Mouse (Mus musculus): ENCODE results near the gene Fancf.

Fancf gene

GRCm38 (mm10) chr7:51831917-51832316 lies 30.1 kb downstream of the Fancf start:
- peak; percentile 82 to 83 for DNase-seq

DNA sequence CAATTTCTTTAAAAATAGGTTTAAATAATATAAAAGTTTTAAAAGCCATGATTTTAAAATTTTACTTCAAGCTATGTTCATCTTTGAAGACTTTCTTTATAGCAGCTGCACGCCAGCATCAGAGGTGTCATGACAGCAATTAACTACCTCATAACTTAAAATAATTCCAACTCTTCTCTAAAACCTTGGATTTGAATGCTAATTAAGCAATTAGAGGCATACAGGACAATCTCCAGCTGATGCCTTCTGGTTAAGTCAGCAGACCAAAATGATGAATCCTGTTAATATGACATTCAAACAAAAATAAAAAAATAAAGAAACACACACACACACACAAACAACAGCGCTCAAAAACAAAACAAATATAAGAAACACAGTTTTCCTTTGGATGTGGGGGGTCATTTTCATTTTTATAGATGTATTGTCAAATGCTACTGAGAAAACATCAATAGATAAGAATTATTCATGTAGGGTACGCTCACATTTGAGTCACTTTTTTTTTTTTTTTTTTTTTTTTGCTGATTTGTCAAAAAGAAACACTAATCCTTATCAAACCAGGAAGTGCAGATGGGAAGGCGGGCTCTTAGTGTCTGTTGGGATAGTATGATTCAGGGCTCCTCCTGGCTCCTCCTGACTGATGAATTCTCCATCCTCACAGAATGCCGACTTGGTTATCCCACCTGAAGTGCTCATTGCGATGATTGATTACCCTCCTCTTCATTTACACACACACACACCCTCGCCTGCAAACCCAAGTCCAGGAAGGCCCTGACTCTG lies 38.3 kb downstream of the Fancf start:
- peak; percentile 25 to 41 for DNase-seq

GRCm38 (mm10) chr7:51821467-51821866 lies 40.6 kb downstream of the Fancf start:
- DNase-seq, result peak; percentile 80 to 86

GRCm38 (mm10) chr7:51819891-51820290 lies 42.2 kb downstream of the Fancf start:
- peak; percentile 72 to 75 for DNase-seq

GRCm38 (mm10) chr7:51818251-51818974 lies 43.7 kb downstream of the Fancf start:
- DNase-seq, result no peak

DNA sequence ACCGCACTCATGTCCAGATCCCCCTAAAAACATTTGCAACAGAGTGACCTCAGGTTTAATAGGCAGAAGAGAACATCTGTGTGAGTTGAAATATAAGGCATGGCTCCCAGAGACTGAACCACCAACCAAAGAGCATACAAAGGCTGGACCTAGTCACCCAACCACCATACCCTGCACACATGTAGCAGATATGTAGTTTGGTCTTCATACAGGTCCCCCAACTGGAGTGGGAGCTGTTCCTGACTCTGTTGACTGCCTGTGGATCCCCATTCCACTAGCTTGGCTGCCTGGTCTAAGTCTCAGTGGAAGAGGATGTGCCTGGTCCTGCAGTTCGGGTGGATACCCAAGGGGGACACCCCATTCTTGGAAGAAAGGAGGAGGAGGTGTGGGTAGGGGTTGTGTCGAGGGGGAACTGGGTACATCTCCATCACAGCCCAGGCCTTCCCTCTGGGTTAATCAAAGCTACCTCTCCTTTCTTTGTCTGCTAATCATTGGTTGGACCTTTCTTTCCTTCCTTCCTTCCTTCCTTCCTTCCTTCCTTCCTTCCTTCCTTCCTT lies 45.7 kb downstream of the Fancf start:
- no peak for DNase-seq

DNA sequence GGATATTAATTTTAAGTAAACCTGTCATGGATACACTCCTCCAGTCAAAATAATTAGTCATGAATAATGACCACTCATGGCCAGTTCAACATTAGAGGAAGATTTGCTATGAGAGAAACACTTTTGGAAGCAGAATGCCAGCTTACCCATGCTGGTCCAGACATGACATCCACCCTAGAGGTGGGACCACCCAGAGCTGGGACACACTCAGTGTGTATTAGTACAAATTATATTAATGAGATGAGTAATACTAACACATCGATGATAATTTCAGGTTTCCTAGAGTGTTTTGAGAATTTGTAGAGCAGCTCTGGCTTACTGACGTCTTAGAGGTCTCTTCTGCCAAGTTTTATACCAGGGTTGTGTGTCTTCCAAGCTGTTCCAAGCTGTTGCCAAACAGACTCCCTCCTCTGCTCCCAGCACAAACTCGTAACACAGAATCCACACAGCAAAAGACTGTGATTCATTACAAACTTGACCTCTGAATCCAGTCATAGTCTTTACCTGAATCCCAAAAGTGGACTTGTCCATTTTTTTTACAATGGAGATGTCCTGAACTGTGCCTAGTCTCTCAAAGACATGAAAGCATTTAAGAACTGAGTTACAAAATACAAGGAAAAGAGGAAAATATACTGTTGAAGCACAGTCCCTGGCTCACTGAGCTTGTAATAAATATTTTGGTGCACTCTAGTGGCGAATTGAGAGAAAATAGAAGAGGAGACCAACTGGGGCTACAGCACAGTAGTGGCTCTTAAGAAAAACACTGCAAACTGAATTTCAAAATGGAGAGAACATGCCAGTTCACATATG lies 46.4 kb downstream of the Fancf start:
- DNase-seq, result peak; percentile 66 to 69
